Mouse (Mus musculus): ENCODE data around the gene Rapgef1.

Gene Rapgef1

GRCm38 (mm10) chr2:29672746-29673536 is 53.4 kb downstream of the Rapgef1 start:
- DNase-seq (ENCODE audit: low spot score) = no peak

DNA sequence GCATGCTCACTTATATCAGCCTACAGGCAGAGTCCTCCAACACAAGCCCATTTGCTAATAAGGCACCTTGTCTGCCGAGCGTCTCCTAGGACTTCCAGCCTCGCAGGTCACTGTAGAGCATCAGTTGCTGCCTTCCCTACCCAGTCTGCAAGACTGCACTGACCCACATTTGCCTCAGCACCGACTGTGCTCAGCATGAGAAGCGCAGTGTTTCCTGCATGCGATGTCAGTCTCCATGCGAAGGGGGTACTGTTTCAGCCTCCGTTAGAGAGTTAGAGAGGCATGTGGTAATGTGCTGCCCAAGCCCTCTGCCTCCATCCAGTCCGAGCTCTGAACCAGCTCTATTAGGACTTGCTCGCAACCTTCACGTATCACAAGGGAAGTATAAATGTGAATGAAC is 54.6 kb downstream of the Rapgef1 start:
- DNase-seq (ENCODE audit: low spot score) = no peak

DNA sequence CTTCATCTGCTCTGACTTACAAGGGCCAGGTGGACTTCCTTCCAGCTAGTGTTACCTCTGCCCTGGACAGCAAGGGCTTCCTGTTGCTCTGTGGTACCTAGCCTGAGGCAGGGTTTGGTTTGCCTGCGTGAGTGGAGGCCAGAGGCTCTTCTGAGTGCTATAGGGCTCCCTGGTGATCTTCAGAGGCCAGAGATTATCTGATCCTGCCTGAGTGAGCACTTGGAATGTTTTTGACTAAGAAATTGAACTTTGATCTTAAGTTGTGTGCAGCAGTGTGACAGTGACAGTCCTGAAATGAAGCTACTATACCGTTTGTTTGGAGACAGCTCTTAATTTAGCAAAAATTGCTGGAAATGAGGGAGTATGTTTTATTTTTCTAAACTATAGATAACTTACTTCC is 55.0 kb downstream of the Rapgef1 start:
- no peak for DNase-seq (ENCODE audit: low spot score)

GRCm38 (mm10) chr2:29675846-29676245 is 56.3 kb downstream of the Rapgef1 start:
- DNase-seq (ENCODE audit: low spot score) = no peak

GRCm38 (mm10) chr2:29676513-29676912 is 57.0 kb downstream of the Rapgef1 start:
- no peak for DNase-seq (ENCODE audit: low spot score)

GRCm38 (mm10) chr2:29677842-29678241 is 58.3 kb downstream of the Rapgef1 start:
- no peak for DNase-seq (ENCODE audit: low spot score)

DNA sequence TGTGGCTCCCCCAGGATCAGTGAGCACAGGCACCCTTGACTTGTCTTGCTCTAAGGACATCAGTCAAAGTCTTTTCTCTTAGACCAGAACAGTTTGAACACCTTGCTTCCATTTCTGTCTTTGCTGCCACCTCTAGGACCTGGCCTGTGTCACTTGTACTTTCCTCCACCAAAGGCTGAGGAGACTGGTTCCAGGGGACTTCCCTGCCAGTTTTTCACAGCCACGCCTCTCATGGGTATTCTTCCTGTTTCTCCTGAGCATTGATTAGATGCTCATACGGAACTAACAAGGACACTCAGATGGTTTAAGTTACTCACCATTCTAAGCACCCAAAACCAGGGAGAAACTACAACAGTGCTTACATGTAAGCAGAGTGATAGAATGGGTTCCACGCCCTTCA is 59.0 kb downstream of the Rapgef1 start:
- no peak for DNase-seq (ENCODE audit: low spot score)

DNA sequence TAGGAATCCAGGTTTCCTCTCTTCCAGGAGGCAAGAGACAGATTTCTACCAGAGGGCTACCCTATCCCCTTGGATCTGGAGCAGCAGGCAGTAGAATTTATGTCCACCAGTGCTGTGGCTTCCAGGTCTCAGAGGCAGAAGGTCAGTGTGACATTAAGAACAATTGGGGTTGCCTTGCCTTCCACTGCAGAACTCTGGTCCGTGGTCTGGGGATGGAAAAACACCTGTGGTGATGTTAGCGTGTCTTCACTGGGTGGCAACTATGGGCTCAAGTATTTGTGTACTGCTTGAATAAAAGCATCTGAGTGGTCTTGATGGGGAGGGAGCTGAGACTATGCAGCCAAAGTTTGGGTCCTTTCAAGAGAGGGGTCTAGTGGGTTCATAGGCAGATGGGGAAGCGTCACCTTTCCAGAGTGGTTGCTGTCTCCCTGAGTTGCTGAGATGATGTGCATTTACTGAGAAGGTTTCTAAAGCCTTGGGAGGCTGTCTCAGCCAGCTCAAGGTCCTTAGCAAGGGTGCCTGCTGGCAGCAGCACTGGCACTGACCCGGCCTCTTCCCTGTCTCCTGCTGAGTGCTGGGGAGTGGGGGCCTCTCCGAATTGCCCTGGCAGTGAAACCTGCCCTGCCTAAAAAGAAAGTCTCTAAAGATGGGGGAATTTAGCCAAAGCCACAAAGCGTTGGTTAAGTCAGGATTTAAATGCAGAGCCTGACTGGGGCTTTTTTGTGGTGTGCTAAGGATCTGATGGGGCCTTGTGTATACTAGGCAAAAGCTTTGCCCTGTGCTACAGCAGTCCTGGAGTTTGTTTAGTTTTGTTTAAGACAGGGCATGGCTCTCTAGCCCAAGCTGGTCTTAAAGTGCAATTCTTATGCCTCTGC is 60.4 kb downstream of the Rapgef1 start:
- no peak for DNase-seq (ENCODE audit: low spot score)

GRCm38 (mm10) chr2:29683261-29683999 is 63.9 kb downstream of the Rapgef1 start:
- no peak for DNase-seq (ENCODE audit: low spot score)

DNA sequence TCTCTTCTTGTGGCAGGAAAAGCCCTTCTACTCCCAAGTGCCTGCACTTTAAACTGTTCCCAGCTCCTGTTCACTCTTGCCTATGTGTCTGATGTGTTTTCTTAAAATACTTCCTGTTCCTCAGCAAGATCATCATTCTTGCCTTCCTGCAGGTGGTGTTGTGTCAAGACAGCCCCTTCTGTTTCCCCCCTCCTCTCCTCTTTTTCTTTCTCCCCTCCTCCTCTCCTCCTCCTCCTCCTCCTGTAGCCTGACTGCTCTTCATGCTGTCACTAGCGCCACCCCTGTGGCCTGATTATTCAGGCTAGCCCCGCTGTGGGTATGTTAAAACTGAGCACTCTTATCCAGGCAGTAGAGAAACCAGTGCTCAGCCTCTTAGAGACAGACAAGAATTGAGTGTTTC is 65.0 kb downstream of the Rapgef1 start:
- DNase-seq (ENCODE audit: low spot score) = no peak

DNA sequence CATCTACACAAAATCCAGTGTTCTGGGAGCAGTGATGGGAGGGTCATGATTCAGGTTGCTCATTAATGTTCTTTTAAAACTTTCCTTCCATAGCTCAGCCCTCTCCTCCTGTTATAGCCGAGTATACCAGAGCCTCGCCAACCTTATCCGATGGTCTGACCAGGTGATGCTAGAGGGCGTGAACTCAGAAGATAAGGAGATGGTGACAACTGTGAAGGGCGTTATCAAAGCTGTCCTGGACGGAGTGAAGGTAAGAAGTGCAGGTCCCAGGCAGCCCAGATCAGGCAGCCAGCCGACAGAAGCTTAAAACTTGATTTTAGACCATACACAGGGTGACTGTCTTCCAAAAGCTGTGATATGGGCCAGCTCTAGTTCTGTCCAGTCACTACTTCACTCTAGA is 69.5 kb downstream of the Rapgef1 start:
- DNase-seq (ENCODE audit: low spot score) = no peak

DNA sequence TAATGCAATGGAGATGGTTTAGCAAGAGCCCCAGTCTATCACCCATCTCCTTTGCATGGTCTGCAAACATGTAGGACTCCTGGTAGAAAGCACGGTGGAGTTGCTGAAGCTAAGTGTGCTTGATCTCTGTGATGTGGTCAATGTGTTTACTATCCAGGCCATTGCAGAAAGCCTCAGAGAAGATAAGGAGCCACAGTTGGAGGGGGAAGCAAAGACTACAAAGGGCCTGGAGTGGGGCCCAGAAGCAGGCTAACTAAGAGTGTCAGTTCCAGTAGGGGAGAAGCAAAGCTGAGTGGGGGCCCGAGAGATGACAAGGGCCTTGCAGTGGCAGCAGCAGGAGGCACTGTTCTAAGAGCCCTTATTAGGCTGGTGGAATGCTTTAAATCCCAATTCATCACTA is 70.0 kb downstream of the Rapgef1 start:
- DNase-seq (ENCODE audit: low spot score) = no peak

DNA sequence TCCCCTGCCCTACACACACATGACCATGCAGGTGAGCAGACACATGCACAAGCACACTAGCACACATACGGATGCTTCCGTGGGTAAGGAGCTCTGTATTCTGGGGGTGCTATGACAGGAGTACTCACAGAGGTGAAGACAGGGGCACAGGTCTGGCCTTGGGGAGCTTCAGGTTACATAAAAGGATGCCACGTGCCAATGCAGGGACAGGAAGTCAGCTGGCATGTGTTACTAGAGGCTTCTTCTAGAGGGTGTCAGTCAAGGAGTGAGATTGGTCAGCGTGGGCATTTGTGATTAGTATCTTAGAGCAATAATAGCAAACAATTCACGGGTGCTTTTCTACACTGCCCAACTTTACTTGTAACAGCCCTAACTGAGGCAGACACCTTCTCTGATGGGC is 71.5 kb downstream of the Rapgef1 start:
- DNase-seq (ENCODE audit: low spot score) = no peak

- DNase-seq (ENCODE audit: low spot score) = no peak
These were observed 72.0 kb downstream of the Rapgef1 start for GRCm38 (mm10) chr2:29691507-29691906.

GRCm38 (mm10) chr2:29692192-29692591 is 72.7 kb downstream of the Rapgef1 start:
- DNase-seq (ENCODE audit: low spot score) = no peak

GRCm38 (mm10) chr2:29696207-29696800 is 76.8 kb downstream of the Rapgef1 start:
- DNase-seq (ENCODE audit: low spot score) = no peak

GRCm38 (mm10) chr2:29698421-29699290 is 79.1 kb downstream of the Rapgef1 start:
- no peak for DNase-seq (ENCODE audit: low spot score)

- DNase-seq (ENCODE audit: low spot score) = no peak
These were observed 81.4 kb downstream of the Rapgef1 start for GRCm38 (mm10) chr2:29700898-29701297.

GRCm38 (mm10) chr2:29701393-29701792 is 81.9 kb downstream of the Rapgef1 start:
- DNase-seq (ENCODE audit: low spot score) = no peak

DNA sequence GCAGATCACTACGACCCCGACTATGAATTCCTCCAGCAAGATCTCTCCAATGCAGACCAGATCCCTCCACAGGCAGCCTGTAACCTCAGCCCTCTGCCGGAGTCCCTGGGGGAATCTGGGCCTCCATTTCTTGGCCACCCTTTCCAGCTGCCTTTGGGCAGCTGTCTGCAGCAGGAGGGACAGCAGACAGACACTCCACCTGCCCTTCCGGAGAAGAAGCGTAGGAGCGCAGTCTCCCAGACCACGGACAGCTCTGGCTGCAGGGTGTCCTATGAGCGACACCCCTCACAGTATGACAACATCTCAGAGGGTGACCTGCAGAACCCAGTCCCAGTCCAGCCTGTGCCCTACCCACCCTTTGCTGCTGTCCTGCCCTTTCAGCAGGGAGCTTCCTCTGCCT is 82.7 kb downstream of the Rapgef1 start:
- DNase-seq (ENCODE audit: low spot score) = no peak
